Mouse (Mus musculus): ENCODE measurements around the gene Ror1.

Gene Ror1

DNA sequence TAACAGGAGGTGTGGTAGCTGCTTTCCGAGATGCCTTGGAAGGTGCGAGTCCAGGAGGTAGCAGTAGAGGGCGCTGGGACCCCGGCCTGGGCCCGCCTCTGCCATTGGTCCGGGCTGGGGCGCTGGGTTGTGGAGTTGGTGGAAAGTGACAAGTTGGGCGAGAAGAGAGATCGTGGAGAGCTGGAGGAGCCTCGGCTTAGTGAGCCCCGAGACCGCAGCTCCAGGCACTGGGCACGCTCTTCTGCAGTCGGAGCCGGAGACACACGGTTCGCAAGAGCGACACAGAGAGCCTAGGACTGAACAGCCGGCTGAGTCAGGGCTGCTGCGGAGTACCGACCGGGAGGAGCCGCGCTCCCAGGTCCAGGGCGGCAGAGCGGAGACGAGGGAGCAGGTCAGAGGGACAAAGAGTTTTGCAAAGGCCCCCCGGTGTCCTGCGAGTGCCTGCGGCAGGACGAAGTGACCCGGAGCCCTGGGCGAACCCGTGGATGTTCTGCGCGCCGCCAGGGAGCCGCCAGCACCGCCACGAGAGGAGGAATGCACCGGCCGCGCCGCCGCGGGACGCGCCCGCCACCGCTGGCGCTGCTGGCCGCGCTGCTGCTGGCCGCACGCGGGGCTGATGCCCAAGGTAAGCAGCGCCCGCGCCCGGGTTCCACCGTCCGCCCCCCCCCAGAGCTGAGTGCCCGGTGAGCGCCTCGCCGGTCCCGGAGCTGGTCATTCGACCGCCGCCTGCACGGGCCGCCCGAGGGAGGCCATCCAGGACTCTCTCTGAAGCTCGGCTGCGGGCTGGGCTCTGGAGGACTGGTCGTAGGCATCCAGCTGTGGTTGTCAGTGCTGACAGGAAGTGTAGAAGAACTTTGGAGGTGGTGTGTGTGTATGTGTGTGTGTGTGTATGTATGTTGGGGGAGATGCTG lies at the start of gene Ror1:
Gene Ror1 (plus strand): TSS at position 107 of the 911 bp plus-strand sequence.
- peak; percentile 16 for DNase-seq (ENCODE audit: low spot score)

DNA sequence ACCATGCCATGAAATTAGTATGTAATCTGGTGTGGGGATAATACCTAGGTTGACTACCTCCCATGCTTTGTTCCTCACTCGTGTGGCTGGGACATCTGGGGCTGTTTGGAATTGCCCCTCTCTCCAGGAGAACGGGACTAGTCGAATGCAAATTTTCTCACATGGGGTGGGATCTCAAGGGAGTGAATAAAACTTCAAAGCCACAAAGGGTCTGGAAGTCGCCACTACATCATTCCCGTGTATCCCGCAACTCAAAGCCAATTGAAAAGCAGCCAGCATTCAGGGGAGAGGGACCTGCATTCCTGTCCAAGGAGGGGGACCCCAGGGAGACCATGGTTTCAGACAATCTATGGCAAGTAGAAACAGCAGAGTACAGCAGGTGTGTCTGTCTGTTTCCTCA lies 48.5 kb upstream of the Ror1 start:
- DNase-seq (ENCODE audit: low spot score): no peak

DNA sequence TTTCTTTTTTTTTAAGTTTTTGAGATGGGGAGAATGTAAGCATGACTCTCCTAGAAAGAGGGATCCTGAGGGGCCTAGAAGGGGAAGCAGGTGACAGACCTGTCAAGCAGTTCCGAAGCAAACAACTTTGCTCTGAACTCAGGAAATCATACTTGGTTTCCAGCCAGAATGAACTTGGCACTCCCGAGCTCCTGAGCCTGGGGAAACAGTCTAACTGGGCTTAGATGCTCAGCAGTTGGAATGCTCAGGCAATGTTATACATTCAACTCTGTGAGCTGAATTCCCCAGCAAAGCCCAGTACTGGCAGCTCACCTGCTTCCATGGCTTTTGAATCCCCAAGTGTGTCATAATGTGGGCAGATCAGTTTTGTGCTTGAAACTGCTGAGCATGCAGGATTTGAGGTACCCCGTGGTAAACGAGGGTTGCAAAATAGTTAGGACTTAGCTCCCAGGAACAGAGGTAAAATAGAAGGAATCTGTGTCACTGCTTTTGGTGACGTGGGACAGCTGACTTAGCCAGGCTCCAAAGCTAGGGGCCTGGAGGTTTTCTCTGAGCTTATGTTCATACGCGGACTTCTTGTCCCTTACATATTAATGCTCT lies 47.1 kb upstream of the Ror1 start:
- no peak for DNase-seq (ENCODE audit: low spot score)

DNA sequence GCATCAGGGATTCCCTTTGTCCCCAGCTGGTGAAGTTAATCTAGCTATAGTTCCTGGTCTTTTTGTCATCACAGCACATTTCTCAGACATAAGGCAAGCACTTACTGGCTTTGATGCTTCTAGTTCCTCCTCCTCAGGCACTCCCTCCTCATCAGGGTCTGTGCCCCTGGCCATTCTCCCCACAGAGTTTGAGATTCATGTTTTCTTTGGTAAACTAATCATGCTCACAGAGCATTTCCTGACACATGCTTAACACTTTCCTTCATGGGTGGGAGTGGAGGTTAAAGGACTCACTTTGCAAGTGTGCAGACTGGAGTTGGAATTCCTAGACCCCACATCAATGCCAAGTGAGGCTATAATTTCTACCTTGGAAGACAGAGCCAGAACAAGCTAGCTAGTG lies 43.8 kb upstream of the Ror1 start:
- no peak for DNase-seq (ENCODE audit: low spot score)

DNA sequence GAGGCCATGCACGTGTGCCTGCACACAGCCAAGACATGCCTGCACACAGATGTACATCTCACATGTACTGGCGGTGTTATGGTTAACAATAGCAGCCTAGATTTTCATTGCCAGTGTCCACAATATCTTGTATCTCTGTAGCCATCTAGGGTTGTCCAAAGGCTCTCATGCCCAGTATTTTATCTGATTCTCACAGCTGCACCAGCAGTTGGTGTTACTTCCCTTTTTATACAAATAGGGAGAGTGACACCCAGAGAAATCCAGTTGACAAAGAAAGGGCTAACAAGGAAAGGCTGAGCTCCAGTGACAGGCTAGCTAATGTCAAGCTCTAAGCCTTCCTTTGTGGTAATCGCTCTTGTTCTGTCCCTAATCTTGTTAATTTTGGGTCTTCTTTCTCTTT lies 43.3 kb upstream of the Ror1 start:
- DNase-seq (ENCODE audit: low spot score): no peak

DNA sequence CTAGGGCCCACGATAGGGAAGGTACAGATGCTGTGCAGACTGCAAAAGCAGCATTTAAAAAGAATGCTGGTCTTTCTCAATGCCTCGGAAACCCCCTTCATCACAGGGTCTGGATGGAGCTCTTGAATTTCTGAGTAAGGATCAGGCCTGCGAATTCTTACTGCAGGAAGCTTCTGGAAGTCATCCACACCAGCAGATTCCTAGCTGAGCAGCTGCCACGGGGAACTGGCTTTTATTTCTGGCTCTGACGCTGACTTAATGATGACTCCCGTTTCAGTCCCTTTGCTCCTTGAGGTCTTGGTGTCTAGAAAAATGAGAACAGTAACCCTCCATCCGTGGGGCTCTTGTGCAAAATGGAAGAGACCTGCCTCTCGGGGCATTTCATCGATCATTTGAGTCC lies 39.5 kb upstream of the Ror1 start:
- DNase-seq (ENCODE audit: low spot score): no peak

DNA sequence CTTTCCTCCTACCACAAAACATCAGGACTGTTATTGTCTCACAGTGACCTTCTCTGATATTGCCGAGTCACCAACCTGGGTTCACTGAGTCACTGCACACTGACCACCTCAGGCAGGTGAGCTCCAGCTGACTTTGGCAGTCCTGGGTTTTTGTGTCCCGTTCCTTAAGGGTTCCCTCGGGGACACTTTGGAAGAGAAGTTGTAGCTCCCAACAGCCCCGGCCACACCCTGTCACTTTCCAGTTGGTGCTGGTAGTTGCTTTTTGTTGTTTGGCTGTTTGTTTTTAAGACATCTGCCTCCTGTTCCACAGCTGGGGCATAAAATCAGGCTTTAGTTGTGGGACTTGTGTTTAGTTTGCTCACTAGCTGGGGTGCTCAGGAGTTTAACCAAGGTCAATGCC lies 39.1 kb upstream of the Ror1 start:
- DNase-seq (ENCODE audit: low spot score): no peak

DNA sequence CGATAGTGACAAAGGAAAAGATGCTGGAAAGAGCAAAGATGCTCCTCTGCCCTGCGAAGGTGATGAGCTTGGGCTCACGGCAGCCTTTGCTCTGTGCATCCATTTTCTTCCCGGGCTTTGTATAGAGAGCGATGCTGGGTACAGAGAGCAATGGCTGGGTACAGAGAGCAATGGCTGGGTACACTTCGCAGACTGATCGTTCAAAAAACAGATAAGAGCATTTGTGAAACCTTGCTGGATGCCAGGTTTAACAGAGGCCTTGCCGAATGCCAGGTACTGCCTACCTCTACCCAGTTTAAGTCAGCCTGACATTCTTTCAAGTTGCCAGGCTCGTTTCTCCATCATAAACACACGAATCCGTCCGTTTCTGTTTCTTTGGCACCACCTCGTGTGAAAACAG lies 38.2 kb upstream of the Ror1 start:
- no peak for DNase-seq (ENCODE audit: low spot score)

DNA sequence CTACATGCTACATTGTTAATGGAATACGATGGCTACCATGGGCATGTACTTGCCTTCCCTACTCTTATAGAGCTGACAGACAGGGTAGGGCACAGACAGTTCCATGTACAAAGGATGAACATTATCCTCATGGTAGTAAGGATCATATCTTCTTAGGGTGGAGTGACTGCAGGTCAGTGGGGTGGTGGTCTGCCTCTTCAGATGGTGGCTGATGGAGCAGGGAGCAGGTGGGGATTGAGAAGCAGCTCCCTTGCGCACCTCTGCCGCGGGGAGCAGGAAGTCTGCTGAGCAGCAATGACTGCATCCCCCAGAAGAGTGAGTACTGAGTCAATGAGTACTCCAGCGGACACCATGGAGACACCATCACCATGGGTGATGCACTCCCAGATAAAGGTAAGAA lies 37.0 kb upstream of the Ror1 start:
- DNase-seq (ENCODE audit: low spot score): no peak

DNA sequence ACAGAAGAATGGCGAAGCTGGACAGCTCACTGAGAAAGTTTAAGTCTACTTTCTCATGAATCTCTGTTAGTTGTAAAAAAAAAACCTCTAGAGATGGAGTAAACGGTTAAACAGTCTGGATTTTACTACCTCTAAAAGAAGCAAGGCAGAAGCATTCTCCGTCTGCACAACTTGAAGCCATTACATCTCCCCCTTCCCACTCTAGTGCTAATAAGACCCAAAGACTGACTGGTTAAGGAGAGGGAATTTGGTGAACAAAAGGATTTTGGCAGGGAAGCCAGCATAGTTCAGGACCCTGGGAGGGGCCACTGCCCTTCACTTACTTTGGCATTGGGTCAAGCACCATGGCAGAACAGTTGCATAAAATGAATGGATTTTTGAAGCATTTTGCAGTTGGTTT lies 35.8 kb upstream of the Ror1 start:
- no peak for DNase-seq (ENCODE audit: low spot score)

DNA sequence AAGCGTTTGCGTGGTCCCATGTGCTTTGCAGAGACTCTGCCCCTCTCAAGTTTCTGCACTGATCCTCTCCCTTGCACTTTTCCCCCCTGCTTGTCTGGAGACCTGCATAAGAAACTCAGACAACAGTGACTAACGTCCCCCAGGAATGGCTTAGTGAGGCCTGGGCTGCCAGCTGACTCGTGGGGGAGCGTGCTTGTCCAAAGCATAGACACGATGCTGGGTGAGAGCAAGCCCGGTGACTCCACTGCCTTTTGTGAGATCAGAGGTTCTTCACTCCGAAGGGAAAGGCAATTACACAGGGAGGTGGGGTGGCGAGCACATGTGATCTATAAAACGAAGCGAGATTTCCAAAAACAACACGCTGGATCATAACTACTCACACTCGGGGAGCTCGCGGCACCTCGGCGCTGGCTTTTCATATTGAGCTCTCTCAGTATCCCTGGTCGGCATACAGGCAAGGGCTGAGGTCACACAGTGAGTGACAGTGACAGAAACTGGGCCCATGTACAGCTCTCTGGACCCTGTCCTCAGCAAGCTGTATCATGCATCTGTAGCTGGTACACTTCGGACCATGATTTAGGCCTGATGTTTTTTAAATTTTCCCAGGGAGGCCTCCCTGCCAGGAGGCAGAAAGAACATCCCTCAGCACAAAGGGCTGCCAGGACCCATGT lies 34.1 kb upstream of the Ror1 start:
- DNase-seq (ENCODE audit: low spot score): no peak

DNA sequence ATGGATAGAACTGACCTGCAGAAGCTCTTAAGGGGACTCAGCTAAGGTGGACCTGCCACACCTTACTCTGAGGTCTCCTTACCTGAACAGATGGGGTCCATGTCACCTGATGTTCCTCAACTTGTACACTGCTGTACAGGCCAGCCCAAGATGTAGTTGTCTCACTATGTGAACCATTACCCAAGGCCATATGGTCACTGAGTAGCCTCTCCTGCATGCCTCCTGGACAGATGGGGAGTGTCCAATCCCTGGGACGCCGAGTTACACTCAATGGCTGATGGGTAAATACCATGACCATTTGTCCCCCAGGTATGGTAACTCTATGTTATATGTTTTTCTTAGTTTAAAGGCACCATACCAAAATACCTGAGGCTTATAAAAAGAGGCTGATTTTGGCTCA lies 29.9 kb upstream of the Ror1 start:
- no peak for DNase-seq (ENCODE audit: low spot score)

DNA sequence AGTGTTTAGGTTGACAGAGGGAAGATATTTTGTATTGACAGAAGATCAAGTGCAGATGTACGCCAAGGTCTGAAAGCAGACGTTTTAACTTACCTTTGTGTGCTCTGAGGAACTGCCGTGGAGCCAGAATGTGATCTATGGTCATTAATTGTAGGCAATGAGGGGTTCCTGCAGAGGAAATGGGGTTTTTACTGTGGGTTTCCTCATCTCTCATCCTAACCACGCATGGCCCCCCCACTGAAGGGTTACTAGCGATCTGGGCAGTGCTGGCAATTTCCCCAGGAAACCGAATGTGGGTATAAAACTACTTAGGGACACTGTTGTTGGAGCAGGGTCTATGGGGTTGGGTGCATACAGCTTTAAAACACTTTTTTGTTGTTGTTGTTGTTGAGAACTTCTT lies 25.5 kb upstream of the Ror1 start:
- DNase-seq (ENCODE audit: low spot score): no peak

DNA sequence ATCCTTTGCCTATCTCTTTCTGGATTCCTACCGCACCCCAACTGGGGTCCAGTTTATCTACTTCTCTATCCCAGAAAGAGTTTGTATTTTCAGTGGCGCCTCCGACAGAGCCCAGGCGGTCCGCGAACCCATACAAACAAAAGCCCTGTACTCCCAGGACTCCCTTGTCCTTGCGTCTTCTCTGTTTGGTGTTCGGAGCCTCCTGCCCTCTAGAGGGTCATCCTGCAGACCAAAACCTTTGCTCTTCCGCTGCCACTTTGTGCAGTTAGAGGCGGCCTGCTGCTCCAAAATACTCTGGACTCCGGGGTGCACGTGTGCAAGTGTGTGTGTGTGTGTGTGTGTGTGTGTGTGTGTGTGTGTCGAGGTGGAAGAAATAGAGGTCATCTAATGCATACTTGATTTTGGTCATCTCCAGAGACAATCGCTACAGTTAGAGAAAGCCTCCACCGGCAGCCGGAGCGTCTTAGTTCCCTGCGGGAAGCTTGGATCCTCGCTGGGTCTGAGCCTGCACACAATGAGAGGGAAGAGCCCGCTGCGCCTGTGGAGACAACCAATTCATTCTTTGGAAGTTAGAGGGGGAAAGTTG lies 1.1 kb downstream of the Ror1 start:
- DNase-seq (ENCODE audit: low spot score): no peak

DNA sequence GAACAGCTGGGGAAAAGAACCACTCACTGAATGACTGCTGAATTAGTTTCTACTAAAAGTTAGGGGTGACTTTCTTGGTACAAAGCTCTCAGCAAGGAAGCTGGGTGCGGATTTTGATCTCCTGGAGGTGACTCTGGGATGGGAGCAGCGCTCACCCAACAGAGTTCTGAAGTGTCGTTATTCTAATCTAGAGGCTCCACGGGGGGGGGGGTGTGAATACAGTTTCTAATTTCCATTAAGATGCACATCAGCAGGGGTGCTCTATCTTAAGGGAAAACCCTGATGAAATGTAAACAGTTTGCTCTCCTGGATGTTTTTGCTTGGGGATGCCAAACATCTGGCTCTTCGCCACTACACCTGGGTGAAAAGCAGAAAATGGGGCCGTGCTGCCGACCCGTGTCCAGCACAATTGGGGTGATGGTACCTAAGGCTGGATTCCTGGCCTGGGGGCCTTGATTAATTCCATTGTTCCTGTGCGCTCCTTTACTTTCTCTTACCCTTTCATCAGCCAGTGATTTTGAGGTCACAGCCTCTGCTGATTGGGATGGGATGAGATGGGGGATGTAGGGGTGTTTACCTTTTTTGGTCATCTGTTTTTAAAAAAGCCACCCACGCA lies 1.9 kb downstream of the Ror1 start:
- no peak for DNase-seq (ENCODE audit: low spot score)

DNA sequence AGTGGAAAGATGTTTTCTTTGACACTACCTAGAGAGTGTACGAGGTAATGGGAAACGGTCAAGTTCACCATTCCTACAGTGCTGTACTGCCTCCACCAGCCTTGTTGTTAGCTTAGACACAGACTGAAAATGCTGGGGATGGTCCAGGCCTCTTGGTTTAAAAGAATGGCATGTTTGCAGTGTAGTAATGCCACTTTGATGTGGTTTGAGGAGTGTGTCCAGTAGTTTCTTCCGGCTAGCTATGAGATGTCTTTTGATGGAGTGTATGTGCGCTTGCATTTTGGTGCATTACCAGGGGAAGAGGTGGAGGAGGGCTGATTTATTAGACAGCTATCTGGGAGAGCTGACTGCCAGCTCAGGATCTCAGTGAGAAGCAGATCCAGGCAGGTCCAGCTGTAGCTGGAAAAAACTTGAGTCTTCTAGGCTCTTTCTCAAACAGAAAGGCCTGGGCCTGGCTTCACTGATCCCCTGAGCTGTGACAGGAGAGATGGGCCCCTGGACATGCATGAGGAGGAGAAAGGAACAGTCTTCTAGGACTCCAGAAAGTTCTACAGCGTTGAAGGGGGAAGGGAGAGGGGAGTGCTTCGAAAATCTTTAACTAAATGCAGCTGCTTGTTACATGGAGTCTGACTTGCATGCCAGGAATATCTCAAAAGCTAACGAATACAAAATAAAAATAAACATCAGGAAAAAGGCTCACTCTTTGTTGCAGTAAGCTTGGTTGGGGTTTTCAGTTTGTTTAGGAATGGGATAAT lies 5.7 kb downstream of the Ror1 start:
- no peak for DNase-seq (ENCODE audit: low spot score)

DNA sequence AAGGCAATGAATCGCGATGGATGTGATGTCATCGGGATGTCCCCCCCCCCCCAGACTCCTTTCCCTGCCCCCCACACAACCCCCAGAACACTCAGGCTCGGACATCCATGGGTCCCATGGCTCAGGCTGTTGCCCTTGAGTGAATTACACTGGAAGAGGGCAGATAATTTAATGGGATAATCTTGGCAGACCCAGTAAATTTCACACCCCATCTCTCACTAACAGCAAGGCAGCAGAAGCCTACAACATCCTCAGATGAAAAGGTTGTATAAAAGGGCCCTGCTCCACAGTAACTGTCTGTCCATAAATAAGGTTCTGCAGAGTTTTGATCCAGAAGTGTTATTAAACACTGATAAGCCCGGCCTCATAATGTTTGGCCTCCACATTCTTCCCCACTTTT lies 6.3 kb downstream of the Ror1 start:
- DNase-seq (ENCODE audit: low spot score): no peak

DNA sequence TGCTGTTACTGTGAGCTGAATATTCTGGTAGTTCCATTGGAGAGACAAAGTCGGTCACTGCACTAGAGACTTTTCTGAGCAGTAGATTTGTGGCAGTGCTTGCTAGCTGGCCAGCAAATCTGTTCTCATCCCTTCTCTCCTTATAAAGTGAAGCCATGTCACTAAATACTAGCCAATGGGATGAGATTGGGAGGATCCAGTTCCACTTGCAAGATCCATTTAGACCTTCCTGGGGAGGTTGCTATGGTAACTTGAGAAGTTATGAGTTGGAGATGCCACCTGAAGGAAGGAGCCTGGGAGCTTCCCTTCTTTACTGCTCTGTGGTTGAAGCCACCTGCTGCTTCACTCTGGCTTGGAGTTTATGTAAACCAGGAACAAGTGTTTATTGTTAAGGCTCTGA lies 8.7 kb downstream of the Ror1 start:
- DNase-seq (ENCODE audit: low spot score): no peak

DNA sequence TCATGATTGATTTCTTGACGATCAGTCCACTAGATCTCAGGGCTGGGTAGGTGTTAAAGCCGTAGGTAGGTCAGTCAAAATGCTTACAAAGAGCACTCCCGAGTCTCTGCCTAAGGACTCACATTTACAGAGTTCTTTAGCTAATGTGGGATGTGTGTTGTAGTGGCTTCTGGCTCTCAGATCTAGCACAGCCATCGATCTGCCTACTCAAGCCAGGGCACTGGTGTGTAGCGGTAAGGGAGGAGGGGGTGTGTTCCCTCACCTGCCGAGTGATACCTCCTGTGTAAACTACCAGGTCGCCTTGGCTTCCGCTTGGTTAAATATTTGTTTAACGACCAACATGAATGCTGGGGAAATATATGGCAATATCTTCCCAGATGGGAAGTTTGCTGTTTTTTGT lies 12.0 kb downstream of the Ror1 start:
- no peak for DNase-seq (ENCODE audit: low spot score)

DNA sequence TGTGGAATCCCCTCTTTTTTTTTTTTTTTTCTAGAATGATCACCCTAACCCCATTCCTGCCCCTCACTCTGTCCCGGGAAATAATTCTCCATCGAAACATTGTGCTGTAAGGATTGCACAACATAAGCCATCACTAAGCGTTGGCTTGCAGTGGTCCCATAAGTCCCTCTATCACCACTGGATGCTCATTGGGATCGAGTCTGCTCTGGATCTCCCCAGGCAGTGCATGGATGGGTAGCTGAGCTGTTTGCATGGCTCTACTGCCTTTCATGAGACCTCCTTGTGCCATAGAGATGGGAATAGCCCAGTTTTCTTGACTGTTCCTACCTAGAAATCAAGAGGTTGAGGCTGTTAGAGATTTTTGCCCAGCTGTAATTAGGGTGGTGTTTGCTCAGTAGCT lies 13.0 kb downstream of the Ror1 start:
- no peak for DNase-seq (ENCODE audit: low spot score)

DNA sequence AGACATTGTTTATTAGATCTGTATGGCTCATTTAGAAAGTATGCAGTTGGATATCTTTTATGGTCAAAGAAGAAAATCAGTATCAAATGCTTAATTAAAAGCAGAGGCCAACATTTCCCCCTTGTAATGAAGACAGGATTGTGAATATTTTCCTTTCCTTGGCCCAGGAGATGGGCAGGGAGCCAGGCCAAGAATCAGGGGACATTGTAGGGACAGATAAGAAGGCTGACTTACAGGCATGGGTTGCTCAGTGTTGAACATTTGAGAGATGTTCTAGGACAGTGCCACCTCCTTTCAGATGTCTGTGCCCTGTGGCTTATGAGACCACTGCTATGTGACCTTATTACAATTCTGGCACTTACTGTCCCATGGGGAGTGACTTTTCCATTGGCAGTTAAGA lies 18.6 kb downstream of the Ror1 start:
- no peak for DNase-seq (ENCODE audit: low spot score)

DNA sequence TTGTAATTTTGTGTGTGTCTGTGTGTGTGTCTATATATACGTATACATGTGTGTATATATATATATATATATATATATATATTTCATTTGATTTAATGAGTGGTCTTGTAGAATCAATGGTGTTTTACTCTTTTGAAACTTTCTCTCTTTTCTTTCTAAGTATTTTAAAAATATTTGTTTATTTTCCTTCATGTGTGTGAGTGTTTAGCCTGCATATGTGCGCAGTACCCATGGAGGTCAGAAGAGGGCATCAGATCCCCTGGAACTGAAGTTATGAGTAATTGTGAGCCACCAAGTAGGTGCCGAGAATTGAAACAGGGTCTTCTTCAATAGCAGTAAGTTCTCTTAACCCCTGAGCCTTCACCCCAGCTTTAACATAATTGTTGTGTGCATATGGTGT lies 20.8 kb downstream of the Ror1 start:
- DNase-seq (ENCODE audit: low spot score): no peak
